Mouse (Mus musculus): Measurements from ENCODE around the gene Hoxc9. TPM values are rescaled to one million over a fixed set of nuclear protein-coding genes. Genes with fewer than 3 reads are reported as not detected.
A peak's percentile ranks its signal among the peaks of the same experiment; 100 is the strongest.

Gene Hoxc9
- polyA plus RNA-seq, 1 experiment from 2014 or later, result 1.3 TPM

- no peak overlapping the region for H3K4me3 ChIP-seq
- H3K36me3 ChIP-seq, result no peaks in the 10 kb centered on the region
- no peaks in the 10 kb centered on the region for H3K9me3 ChIP-seq
- no peak overlapping the region for H3K27ac ChIP-seq
- no peaks in the 10 kb centered on the region for H3K4me1 ChIP-seq
- H3K9ac ChIP-seq, result no peak overlapping the region
- WGBS, result 22% methylated on average over 8 of the region's 8 CpGs
- H3K27me3 ChIP-seq, result peaks cover 97% of the 10 kb centered on the region
- H3K4me2 ChIP-seq, result no peak overlapping the region
- ATAC-seq (ENCODE audit: insufficient number of reproducible peaks, low FRiP score, low TSS enrichment, low read depth), result no peak
Measured at GRCm38 (mm10) chr15:103021544-103021943, 45.3 kb downstream of the Hoxc9 start.

- no peak for ATAC-seq (ENCODE audit: insufficient number of reproducible peaks, low FRiP score, low TSS enrichment, low read depth)
- H3K27ac ChIP-seq, result no peak overlapping the region
- peaks cover 10% of the 10 kb centered on the region; the same call in 1 of the 2 replicates for H3K4me1 ChIP-seq
- no peak overlapping the region for H3K4me3 ChIP-seq
- 14% methylated on average over 2 of the region's 2 CpGs for WGBS
- no peaks in the 10 kb centered on the region for H3K36me3 ChIP-seq
- peaks cover 97% of the 10 kb centered on the region for H3K27me3 ChIP-seq
- no peak overlapping the region for H3K4me2 ChIP-seq
- no peaks in the 10 kb centered on the region for H3K9me3 ChIP-seq
- no peak overlapping the region for H3K9ac ChIP-seq
Measured at GRCm38 (mm10) chr15:103024131-103024530, 47.9 kb downstream of the Hoxc9 start.

DNA sequence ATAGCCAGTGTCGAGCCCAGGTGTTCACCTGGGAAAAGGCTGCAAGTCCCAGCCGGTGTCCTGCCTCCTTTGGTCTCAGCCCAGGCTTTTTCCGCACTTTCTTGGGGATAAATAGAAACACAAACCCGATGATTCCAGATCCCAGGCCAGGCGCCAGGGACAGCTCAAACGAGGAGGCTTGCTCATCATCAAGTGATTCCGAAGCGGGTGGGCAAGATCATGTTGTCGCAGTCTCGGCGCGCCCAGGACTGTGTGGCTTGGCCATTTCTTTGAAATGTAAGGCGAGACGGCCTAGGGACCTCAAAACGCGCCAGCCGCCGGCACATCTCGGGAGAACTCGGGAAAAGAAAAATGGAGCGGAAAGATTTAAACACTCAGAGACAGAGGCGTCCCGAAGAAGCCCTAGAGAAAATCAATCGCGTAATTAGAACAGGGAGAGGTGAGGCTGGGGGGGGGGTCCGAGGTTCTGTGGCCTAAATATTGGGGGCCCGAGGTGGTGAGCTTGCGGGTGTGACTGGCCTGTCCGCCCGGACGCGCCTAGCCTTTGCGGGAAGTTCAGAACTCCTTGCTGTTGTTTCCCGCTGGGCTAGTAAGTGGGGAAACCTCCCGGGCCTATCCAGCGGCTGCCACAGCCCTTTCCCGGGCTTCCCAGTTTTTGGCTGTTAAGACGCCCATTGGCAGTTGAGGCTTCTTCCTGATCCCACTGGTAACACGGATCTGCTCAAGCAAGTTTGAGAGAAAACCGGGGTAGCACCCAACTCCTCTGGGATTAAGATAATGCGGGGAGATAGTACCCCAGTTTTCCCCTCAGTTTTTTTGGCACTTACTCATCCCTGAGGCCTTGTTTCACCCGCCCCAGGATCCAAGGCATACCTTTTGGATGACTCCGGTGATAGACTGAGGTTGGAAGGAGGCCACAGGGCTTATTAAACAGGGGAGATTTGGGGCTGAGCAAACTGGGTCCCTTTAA, 51.3 kb downstream of the Hoxc9 start:
- Histone ChIP-seq H3K9ac (no peak overlapping the region), H3K27ac (no peak overlapping the region), H3K4me3 (0 out of 2 replicates have a peak overlapping the region, but pooled peaks have one; percentile 8), H3K27me3 (peaks cover 93% of the 10 kb centered on the region), H3K4me2 (peak overlapping the region; percentile 20; the same call in 1 of the 2 replicates), H3K4me1 (peaks cover 11% of the 10 kb centered on the region), H3K36me3 (no peaks in the 10 kb centered on the region), H3K9me3 (no peaks in the 10 kb centered on the region)
- WGBS, result 8% methylated on average over 43 of the region's 43 CpGs
- no peak for ATAC-seq (ENCODE audit: insufficient number of reproducible peaks, low FRiP score, low TSS enrichment, low read depth)

GRCm38 (mm10) chr15:103028916-103029512, 52.8 kb downstream of the Hoxc9 start:
- no peak overlapping the region for H3K4me3 ChIP-seq
- no peak overlapping the region for H3K9ac ChIP-seq
- WGBS, result 38% methylated on average over 9 of the region's 9 CpGs
- peaks cover 90% of the 10 kb centered on the region for H3K27me3 ChIP-seq
- no peaks in the 10 kb centered on the region for H3K9me3 ChIP-seq
- H3K4me1 ChIP-seq, result peaks cover 16% of the 10 kb centered on the region
- H3K4me2 ChIP-seq, result no peak overlapping the region
- H3K36me3 ChIP-seq, result no peaks in the 10 kb centered on the region
- no peak for ATAC-seq (ENCODE audit: insufficient number of reproducible peaks, low FRiP score, low TSS enrichment, low read depth)
- H3K27ac ChIP-seq, result no peak overlapping the region

DNA sequence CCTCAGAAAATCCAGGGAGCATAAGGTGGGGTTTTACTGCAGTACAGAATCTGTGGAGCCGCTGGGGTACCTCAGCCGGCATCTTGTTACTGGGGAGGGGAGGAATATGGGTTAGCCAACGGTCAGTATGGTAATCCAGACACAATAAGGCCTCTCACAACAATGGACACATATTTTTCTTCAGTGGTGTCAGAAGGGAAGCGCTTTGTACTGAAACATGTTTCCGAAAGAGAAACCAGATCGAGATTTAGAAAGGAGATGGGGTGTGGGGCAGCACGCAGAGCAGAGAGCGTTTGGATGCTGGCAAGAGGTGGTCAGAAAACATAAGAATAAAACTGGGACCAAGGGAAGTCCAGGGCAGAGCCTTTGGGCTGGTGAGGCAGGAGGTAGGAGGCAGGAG, 53.9 kb downstream of the Hoxc9 start:
- Histone ChIP-seq H3K4me2 (no peak overlapping the region), H3K36me3 (no peaks in the 10 kb centered on the region), H3K9me3 (no peaks in the 10 kb centered on the region), H3K27me3 (peaks cover 90% of the 10 kb centered on the region), H3K27ac (no peak overlapping the region), H3K9ac (no peak overlapping the region), H3K4me3 (no peak overlapping the region), H3K4me1 (peaks cover 27% of the 10 kb centered on the region)
- 26% methylated on average over 8 of the region's 8 CpGs for WGBS
- ATAC-seq (ENCODE audit: insufficient number of reproducible peaks, low FRiP score, low TSS enrichment, low read depth), result no peak

- ATAC-seq (ENCODE audit: insufficient number of reproducible peaks, low FRiP score, low TSS enrichment, low read depth), result no peak
- Histone ChIP-seq H3K4me2 (no peak overlapping the region), H3K36me3 (no peaks in the 10 kb centered on the region), H3K4me3 (no peak overlapping the region), H3K27me3 (peaks cover 90% of the 10 kb centered on the region), H3K9me3 (no peaks in the 10 kb centered on the region), H3K9ac (no peak overlapping the region), H3K4me1 (peaks cover 26% of the 10 kb centered on the region), H3K27ac (no peak overlapping the region)
- no CpG with 5 or more reads among the region's 3 CpGs for WGBS
Measured at GRCm38 (mm10) chr15:103032167-103032566, 55.9 kb downstream of the Hoxc9 start.

GRCm38 (mm10) chr15:103032646-103033575, 56.7 kb downstream of the Hoxc9 start:
- H3K9me3 ChIP-seq, result no peaks in the 10 kb centered on the region
- no peak for ATAC-seq (ENCODE audit: insufficient number of reproducible peaks, low FRiP score, low TSS enrichment, low read depth)
- no peaks in the 10 kb centered on the region for H3K36me3 ChIP-seq
- no peak overlapping the region for H3K4me3 ChIP-seq
- no peak overlapping the region for H3K27ac ChIP-seq
- H3K4me1 ChIP-seq, result peaks cover 20% of the 10 kb centered on the region
- H3K27me3 ChIP-seq, result peaks cover 90% of the 10 kb centered on the region
- 4% methylated on average over 26 of the region's 26 CpGs for WGBS
- no peak overlapping the region for H3K4me2 ChIP-seq
- H3K9ac ChIP-seq, result no peak overlapping the region

- no peaks in the 10 kb centered on the region for H3K36me3 ChIP-seq
- H3K4me1 ChIP-seq, result peaks cover 20% of the 10 kb centered on the region
- H3K9me3 ChIP-seq, result no peaks in the 10 kb centered on the region
- peak overlapping the region; percentile 39 for H3K4me3 ChIP-seq
- no peak overlapping the region for H3K9ac ChIP-seq
- WGBS, result 7% methylated on average over 24 of the region's 24 CpGs
- peak overlapping the region; percentile 53 for H3K4me2 ChIP-seq
- H3K27me3 ChIP-seq, result peaks cover 90% of the 10 kb centered on the region
- peak; percentile 10; the same call in 1 of the 2 replicates for ATAC-seq (ENCODE audit: insufficient number of reproducible peaks, low FRiP score, low TSS enrichment, low read depth)
- H3K27ac ChIP-seq, result no peak overlapping the region
Measured at GRCm38 (mm10) chr15:103034043-103034806, 58.0 kb downstream of the Hoxc9 start.

MicroRNA genes within 50 kb of the gene (microRNA counts, 519-probe panel; counts per million panel counts)
- microRNA mmu-miR-615-3p, result not detected
- not detected for microRNA mmu-miR-615-5p

Small RNA genes lying within 50 kb of the gene (microRNA-seq; reads per million reads assigned to microRNA genes)
- 917 reads per million, percentile 73 among the genes with 10 or more reads in this experiment for gene Mir196a-2
- 952 reads per million, percentile 74 among the genes with 10 or more reads in this experiment for gene Mir615

Other genes starting within 250 kb of the Hoxc9 start
- 7.7 and 7.9 TPM in 2 replicates for gene Hoxc13, start 55.3 kb upstream of the Hoxc9 start, polyA plus RNA-seq (2015; fragmentation: Nextera tagmentation; extraction: Ambion mirVana)
- gene Hoxc12, start 39.7 kb upstream of the Hoxc9 start, polyA plus RNA-seq (2015; fragmentation: Nextera tagmentation; extraction: Ambion mirVana), result 3.9 TPM in 2 replicates
- 1.5 and 1.7 TPM in 2 replicates for gene Hoxc11, start 22.0 kb upstream of the Hoxc9 start, polyA plus RNA-seq (2015; fragmentation: Nextera tagmentation; extraction: Ambion mirVana)
- gene Hoxc10, start 9.6 kb upstream of the Hoxc9 start, polyA plus RNA-seq (2015; fragmentation: Nextera tagmentation; extraction: Ambion mirVana), result 5.6 and 6.0 TPM in 2 replicates
- 2.3 TPM in 2 replicates for gene Hoxc5, start 9.0 kb upstream of the Hoxc9 start, polyA plus RNA-seq (2015; fragmentation: Nextera tagmentation; extraction: Ambion mirVana)
- 1.5 and 3.0 TPM in 2 replicates for gene Hoxc8, start 14.2 kb downstream of the Hoxc9 start, polyA plus RNA-seq (2015; fragmentation: Nextera tagmentation; extraction: Ambion mirVana)
- gene Hoxc6, start 21.8 kb downstream of the Hoxc9 start, polyA plus RNA-seq (2015; fragmentation: Nextera tagmentation; extraction: Ambion mirVana), result 1.7 and 2.3 TPM in 2 replicates
- gene Hoxc4, start 42.5 kb downstream of the Hoxc9 start, polyA plus RNA-seq (2015; fragmentation: Nextera tagmentation; extraction: Ambion mirVana), result 1.7 and 2.7 TPM in 2 replicates
- 17.0 and 18.3 TPM in 2 replicates for gene Smug1, start 190.7 kb downstream of the Hoxc9 start, polyA plus RNA-seq (2015; fragmentation: Nextera tagmentation; extraction: Ambion mirVana)

All from limb, embryonic 15.5 days (tissue).